Mouse (Mus musculus) testis, postnatal 14 days (tissue): Measurements from ENCODE around the gene Dusp6.
"Not testable (repeated sequence)": the region's sequence is repeated elsewhere in the genome, so short reads cannot be mapped to it uniquely, and the experiment has no call there.

ENCODE experiments used
- DNase-seq: peaks from one replicate; pipeline ENCODE4 v3.0.0; 2021; ENCODE audit warnings: low spot score

Dusp6 gene

GRCm38 (mm10) chr10:99262867-99263379 lies at the start of gene Dusp6:
Gene Dusp6, plus strand, starts transcription at chr10:99263231.
- DNase-seq = peak; percentile 95

DNA sequence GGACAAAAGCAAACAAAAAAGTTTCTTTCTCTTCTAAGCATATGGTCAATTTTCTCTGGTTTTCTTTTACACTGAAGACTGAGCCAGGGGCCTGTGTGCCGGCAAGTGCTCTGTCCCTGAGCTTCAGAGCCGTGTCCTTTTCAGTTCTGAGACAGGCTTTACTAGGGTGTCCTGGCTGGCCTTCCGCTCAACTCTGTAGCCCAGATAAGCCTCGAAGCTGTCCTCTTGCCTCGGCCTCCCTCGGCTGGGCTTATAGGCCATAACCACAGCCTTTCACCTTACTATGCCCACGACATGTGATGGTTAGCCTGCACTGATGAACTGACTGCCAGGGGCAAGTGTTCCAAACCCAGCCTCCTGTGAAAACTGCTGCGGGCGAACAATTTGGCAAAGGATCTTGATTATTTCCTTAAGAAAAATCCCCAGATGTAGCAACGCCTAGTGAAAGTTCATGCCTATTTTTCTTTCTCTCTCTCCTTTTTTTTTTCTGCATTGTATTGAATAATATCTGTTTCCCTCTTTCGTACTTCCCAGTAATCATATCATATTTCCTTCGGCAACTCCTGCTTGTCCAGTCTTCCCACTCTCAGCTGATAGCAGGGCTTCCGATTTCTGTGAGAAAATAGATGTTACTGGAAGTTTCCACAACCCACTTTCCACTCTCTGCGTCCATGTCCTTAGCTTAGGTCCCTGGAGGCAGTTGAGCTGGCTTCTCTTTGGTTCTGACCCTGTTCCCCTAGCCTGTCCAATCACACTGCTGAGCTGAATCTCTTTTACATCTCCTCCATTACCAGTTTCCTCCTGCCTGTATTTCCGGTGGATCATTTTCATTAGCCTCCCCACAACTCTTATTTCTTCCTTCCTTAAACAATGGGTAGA lies 48.4 kb upstream of the Dusp6 start:
- DNase-seq = no peak

GRCm38 (mm10) chr10:99216570-99216969 lies 46.5 kb upstream of the Dusp6 start:
- not testable (repeated sequence) for DNase-seq

DNA sequence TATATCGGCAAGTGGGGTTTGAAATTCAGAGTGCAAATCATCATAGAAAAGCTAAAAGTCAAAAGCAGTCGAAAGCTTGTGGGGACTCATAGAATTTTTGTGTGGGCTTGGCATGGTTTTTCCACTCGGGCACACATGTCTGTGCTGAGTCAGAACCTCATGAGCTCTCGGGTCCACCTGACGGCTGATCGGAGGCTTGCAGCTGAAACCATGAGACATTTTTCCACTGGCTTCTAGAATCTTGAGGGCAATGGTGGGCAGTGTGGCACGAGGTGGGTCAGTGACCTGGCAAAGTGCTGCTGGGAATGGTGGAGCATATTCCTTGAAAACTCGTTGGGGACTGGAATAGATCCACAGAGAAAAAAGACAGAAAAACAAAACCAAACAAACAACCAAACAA lies 41.5 kb upstream of the Dusp6 start:
- no peak for DNase-seq

DNA sequence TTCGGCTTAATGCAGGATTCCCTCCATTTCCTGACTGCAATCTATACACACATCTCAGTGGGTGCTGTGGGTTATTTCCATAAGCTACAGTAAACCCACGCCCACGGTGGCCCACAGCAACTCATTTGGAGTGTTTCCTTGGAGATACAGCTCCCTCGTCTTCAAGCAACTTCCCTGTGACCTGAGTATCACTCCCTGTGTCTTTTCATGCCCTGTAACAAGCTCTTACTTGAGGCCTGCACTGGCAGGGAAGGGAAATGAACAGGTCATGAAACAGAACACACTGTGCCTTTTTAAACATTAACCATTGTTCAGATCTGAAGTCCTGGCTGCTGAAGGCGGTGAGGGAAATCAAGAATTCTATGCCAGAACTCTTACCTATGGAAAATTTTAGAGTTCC lies 40.3 kb upstream of the Dusp6 start:
- DNase-seq = no peak

- DNase-seq = no peak
Measured at GRCm38 (mm10) chr10:99224218-99224617, 38.8 kb upstream of the Dusp6 start.

GRCm38 (mm10) chr10:99226782-99227181 lies 36.2 kb upstream of the Dusp6 start:
- no peak for DNase-seq

DNA sequence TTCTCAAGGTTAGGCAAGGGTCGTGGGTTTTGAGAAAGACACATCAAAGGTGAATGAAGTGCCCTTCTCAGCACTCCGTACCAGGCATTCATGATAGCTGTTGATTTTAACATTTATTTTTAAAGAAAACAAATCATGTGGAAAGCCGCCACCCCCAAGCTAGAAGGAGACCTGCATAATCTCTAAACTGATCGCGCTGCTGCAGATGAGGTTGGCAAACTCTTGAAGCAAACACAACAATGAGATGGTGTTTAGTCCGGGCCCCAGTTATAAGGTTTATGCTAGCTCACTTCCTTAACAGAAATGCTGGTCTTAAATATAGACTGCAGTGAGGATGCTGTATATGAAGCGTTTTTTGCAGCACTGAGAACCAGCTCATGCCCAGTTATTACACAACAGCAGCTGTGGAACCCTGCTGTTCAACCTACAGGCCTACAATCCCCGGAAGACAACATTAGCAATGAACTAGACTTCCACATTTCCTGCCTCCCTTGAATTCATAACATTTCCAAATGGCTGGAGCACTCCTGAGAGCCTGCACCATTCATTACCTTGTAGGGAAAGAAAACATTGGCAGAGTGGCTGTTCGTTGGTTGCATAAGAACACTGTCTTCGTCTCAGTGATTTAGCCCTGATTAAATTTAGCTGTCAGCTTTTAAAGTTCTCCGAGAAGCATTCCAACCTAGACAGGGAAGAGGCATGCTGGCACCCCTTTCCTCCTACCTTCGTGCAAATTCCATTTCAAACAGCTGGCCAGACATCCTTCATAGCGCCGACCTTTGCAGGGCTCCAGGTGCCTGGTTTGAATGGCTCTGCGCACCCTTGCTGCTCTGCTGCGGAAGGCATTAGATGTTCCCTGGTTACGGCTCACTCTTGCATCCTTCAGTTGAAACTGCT lies 34.8 kb upstream of the Dusp6 start:
- DNase-seq = no peak

GRCm38 (mm10) chr10:99229031-99229684 lies 33.9 kb upstream of the Dusp6 start:
- DNase-seq = no peak

DNA sequence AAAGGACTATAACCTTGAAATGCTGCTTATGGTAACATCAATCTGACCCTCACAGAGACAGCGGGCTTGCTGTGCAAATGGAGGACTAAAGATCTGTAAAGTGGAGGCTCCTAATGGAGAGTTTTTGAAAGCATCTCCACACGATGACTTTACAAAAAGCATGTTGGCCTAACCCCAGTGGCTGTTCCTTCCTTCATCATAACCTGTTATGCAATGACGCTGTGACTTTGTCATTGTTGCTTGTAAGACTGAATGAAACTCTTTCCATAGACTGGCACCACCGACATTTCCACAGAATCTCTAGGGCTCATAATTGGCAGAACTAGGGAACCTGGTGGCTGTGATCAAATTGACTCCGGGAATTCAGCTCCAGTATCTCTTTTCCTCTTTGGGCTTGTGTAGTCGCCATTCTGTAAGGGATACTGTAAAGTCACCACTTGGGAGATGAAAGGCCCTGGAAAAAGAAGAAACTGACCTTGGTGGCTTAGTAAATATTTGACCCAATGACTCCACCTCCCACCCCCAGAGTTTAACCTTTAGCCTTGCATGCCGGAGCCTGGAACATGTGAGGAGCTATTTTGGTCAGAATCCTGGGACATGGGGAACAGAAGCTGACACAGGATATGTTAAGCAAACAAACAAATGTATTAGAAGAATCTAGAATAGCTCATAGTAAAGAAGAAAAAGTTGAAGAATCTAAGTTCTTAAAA lies 30.4 kb upstream of the Dusp6 start:
- no peak for DNase-seq

DNA sequence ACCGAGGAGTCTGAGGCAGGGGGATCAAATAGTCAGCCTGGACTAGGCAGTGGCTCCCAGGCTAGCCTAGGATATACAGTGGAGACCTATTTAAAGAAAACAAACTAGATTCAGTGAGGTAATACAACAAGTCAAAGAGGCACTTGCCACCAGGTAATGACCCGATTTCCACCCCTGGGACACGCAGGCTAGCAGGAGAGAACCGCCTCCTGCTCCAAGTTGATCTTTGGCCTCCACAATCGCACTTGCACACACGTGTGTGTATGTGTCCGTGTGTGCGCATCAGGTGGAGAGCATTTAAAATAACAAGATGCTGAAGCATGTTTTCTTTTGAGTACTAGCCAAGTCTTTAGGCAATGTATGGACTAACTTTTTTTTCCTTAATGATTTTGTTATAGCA lies 28.7 kb upstream of the Dusp6 start:
- no peak for DNase-seq

- DNase-seq = no peak
Measured at GRCm38 (mm10) chr10:99235081-99235480, 27.9 kb upstream of the Dusp6 start.

GRCm38 (mm10) chr10:99237205-99237832 lies 25.7 kb upstream of the Dusp6 start:
- no peak for DNase-seq

- no peak for DNase-seq
Measured at GRCm38 (mm10) chr10:99238537-99238936, 24.5 kb upstream of the Dusp6 start.

DNA sequence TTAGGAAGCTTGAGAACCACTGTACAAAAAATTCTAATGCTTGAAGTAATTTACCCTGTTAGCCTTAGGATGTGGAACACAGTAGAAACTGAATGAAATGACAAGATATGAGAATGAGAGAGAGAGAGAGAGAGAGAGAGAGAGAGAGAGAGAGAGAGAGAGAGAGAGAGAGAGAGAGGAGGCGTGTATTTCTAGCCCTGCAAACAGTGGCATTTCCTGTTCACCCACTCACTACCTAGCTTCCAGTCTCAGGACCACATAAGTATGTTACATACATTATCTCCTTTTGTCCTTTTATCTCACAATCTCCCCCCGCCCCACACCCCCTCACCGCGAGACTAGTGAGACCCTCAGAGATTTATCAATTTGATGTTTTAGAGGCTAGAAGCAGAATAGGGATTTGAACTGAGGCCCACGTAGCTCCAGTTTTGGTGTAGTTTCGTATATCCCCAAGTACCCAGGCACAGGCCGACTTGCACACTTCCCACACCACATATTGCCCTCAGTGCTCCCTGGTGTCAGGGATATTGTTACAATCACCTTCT lies 21.7 kb upstream of the Dusp6 start:
- DNase-seq = no peak

GRCm38 (mm10) chr10:99241829-99242711 lies 21.0 kb upstream of the Dusp6 start:
- no peak for DNase-seq

DNA sequence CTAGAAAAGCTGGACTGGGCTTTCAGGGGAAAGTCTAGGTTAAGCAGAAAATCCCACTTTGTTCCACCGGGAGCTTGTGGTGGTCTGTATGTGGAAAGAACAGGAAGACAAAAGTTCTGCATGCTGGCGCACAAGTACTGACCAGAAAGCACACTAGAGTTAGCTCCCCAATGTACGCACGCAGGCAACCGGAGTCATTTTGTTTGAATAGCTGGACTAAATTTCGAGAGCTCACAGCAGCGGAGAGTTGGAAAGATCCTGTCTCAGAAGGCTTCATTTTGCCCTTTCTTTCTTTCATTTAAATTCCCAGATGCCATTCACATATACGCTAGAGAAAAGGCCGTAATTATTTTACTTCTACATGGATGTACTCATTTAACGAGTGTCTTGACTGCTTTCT lies 20.3 kb upstream of the Dusp6 start:
- DNase-seq = no peak

DNA sequence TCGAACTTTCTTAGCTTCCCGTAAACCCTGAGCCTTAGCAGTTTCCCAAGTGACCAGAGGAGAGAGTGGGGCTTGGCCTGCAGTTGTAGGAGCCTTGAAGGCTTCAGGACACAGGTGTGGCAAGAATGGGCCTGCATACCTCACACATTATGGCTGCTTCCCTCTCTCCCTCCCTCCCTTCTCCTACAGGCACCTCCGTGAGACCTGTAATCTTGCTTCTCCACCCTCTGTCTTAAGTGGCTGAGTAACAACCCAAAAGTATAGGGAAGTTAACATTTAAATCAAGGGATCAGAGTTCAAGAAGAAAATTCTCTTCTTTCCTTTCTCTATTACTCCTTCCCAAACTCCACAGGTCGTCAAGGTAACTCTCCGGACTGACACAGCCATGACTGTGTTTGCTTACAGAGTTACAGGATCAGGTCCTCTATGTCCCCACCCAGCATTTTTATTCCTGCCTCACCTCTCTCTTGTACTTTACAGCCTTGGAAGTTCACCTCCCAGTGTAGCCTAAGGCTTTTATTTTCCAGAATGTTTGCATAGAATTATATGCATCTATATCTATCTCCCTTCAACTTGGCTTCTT lies 19.0 kb upstream of the Dusp6 start:
- no peak for DNase-seq

DNA sequence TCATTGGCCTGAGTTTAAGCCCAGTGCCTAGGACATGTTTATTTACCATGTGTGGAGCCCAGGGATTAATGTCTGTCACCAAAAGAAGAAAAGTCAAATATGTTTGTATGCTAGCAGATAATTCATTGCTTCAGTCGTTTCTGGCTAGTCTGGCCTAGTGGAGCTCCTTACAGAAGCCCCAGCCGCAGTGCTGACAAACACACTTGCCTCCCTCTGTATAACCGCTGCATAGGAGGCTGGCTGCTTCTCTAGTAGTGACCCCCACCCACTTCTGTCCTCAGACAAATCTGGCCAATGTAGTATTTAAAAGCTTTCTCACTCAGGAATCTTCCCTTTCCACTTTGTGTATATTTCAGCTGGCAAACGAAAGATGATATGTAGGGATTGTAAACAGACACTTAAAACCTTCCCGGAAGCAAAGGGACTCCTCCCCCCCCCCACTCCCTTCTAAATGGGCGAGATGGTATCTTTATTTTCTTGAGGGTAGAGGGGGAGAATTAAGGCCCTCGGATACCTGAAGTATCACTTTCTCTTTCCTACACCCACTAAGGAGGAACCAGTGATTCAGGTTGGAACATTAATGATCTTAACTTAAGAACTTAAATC lies 18.3 kb upstream of the Dusp6 start:
- DNase-seq = no peak
